9 mouse cellular contexts compared by ENCODE assay signal in the genomic region with DNA sequence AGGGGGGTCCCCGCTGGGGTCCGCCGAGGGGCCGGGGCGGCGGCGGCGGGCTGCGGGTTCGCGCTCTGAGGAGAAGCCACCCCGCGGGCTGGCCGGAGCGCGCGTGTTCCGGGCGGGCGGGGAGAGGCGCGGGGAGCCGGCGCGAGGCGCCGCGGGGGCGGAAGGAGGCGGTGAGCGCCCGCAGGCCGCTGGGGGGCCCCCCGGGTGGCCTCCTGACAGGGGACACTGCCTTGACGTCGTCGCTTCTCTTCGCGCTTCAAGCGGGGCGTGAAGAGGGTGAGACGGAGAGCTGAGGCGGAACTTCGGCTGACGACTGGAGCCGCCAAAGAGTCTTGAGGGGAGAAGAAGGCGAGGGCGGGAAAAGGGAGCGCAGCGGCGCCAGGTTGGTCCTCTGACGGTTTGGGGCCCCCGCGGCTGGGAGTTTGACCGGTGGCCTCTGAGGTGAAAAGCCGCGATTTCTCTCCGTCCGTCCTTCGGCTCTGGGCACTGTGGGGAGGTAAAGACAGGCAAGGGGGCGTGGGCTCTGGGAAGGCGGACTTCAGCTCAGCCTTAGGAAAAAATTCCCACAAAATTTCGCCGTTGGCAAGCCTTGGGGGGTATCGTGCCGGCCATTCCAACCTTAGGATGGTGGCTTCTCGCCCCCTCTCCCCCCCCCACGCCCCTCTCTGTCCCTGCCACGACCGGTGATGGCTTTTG. TPM values are rescaled to one million over a fixed set of nuclear protein-coding genes. Genes with fewer than 3 reads are reported as not detected.
DNase-seq lines count a peak whose midpoint lies in the region; ATAC-seq lines count a peak whose summit lies in the region.
"Had no signal": no experiment of that assay in that cellular context is flagged by ENCODE, and none has a peak within 500 bp of the region (broad histone marks: within the 10 kb centered on the region; RNA-seq: fewer than 3 reads in every experiment).

No protein-coding gene starts in this region.

- no peak overlapping the region for H3K27ac ChIP-seq in heart, embryonic 15.5 days
- peak overlapping the region; percentile 45; the same call in 1 of the 2 replicates for H3K27ac ChIP-seq in hindbrain, embryonic 10.5 days
- peak overlapping the region; percentile 71; the same call in 1 of the 2 replicates for H3K27ac ChIP-seq in midbrain, embryonic 10.5 days (replicated peaks)

- peaks cover 10% of the 10 kb centered on the region; the same call in 1 of the 2 replicates for H3K27me3 ChIP-seq in heart, embryonic 15.5 days
- H3K27me3 ChIP-seq in hindbrain, embryonic 10.5 days (ENCODE audit: insufficient read depth, poor library complexity, severe bottlenecking): peaks cover 14% of the 10 kb centered on the region; the same call in 1 of the 2 replicates
- no peaks in the 10 kb centered on the region; the same call in 1 of the 2 replicates for H3K27me3 ChIP-seq in midbrain, embryonic 10.5 days (ENCODE audit: low read depth, poor library complexity, severe bottlenecking)

- no peaks in the 10 kb centered on the region for H3K9me3 ChIP-seq in heart, embryonic 15.5 days (replicated peaks)
- no peaks in the 10 kb centered on the region for H3K9me3 ChIP-seq in hindbrain, embryonic 10.5 days
- 0 out of 2 replicates have a peak, but pooled peaks cover 7% of the 10 kb centered on the region for H3K9me3 ChIP-seq in midbrain, embryonic 10.5 days (replicated peaks)

- 15% methylated on average over 41 of the region's 70 CpGs for WGBS in heart, embryonic 15.5 days
- WGBS in hindbrain, embryonic 10.5 days: 26% methylated on average over 65 of the region's 70 CpGs
- WGBS in midbrain, embryonic 10.5 days: 33% methylated on average over 61 of the region's 70 CpGs

- ATAC-seq in heart, embryonic 15.5 days (replicated peaks; ENCODE audit: insufficient number of reproducible peaks, insufficient read depth, low FRiP score, low read depth): 0 out of 2 replicates have a peak, but pooled peaks have one; percentile 31
- ATAC-seq: Patski had no signal

- peak overlapping the region; percentile 79 for H3K4me2 ChIP-seq in heart, embryonic 15.5 days

- intact Hi-C loops in heart, postnatal 36 days (cut with DNase I): no loop called here

- H3K4me3 ChIP-seq in heart, embryonic 15.5 days: peak overlapping the region; percentile 48
- H3K4me3 ChIP-seq in hindbrain, embryonic 10.5 days: peak overlapping the region; percentile 52
- H3K4me3 ChIP-seq in midbrain, embryonic 10.5 days: peak overlapping the region; percentile 55

- H3K9ac ChIP-seq in heart, embryonic 15.5 days: no peak overlapping the region

- DNase-seq in heart, postnatal 36 days: no peak
- DNase-seq in brain, adult 2 months (ENCODE audit: low read depth, low spot score): peak; percentile 1
- peak; percentile 25 for DNase-seq in hindbrain, embryonic 10.5 days (ENCODE audit: low spot score)
- DNase-seq in midbrain, embryonic 10.5 days (ENCODE audit: low spot score): peak; percentile 17
- no peak for DNase-seq in spleen, adult 12 weeks (ENCODE audit: low spot score)
- DNase-seq in urinary bladder, postnatal 36 days (ENCODE audit: low spot score in 2 of 2): no peak
- no peak for DNase-seq in T-cell, adult 2 months (ENCODE audit: low spot score)

- no peaks in the 10 kb centered on the region; the same call in 1 of the 2 replicates for H3K4me1 ChIP-seq in heart, embryonic 15.5 days (replicated peaks)
- H3K4me1 ChIP-seq in hindbrain, embryonic 10.5 days (replicated peaks): peaks cover 5% of the 10 kb centered on the region; the same call in 1 of the 2 replicates
- peaks cover 8% of the 10 kb centered on the region; the same call in 1 of the 2 replicates for H3K4me1 ChIP-seq in midbrain, embryonic 10.5 days

- no peaks in the 10 kb centered on the region for H3K36me3 ChIP-seq in heart, embryonic 15.5 days
- H3K36me3 ChIP-seq in hindbrain, embryonic 10.5 days: no peaks in the 10 kb centered on the region
- no peaks in the 10 kb centered on the region for H3K36me3 ChIP-seq in midbrain, embryonic 10.5 days

RNA-seq across cellular contexts. Expression of gene Gm45194, which starts 4.0 kb away (rescaled TPM):
- not detected in 2 replicates for polyA plus RNA-seq in heart, embryonic 15.5 days (2015; fragmentation: Nextera tagmentation; extraction: Ambion mirVana)
- total RNA-seq in heart, postnatal 36 days (2021): not detected
- polyA plus RNA-seq in hindbrain, embryonic 10.5 days (2016; fragmentation: Nextera tagmentation; extraction: Ambion mirVana): 0.38 and 0.39 TPM in 2 replicates
- 0.99 and 1.1 TPM in 2 replicates for polyA plus RNA-seq in midbrain, embryonic 10.5 days (2016; fragmentation: Nextera tagmentation; extraction: Ambion mirVana)
- polyA plus RNA-seq: Patski had no signal

Comparison
In these comparisons a context has a peak if more than half of its experiments do, and no peak if none do; other contexts are left out.
1. DNase-seq: peak in brain, adult 2 months (single experiment), hindbrain, embryonic 10.5 days (single experiment) and midbrain, embryonic 10.5 days (single experiment); none in heart, postnatal 36 days (0 of 2), spleen, adult 12 weeks (single experiment), urinary bladder, postnatal 36 days (0 of 2) and T-cell, adult 2 months (single experiment).
2. Peak in every context shown above with its lines, with median percentiles within 50 percentile points of each other: H3K4me3 ChIP-seq.